Mouse (Mus musculus) ES-E14 (cell line): ENCODE results near the gene Gm20458.

ENCODE experiments used
- ZC3H11A ChIP-seq: IDR thresholded peaks from 2 replicates; pipeline ENCODE4 v1.6.1; 2012; ENCODE audit warnings: low read depth, mild to moderate bottlenecking, inconsistent platforms, low read length, borderline replicate concordance
- ZNF384 ChIP-seq: IDR thresholded peaks from 2 replicates; pipeline ENCODE4 v1.6.1; 2012; ENCODE audit warnings: low read depth, low read length, inconsistent platforms

- no peak for TF ChIP-seq ZNF384
- no peak for TF ChIP-seq ZC3H11A
Observed at GRCm38 (mm10) chr2:164452000-164452676, 8.6 kb upstream of the Gm20458 start.
